Mouse (Mus musculus) hematopoietic multipotent progenitor cell, adult 10-12 weeks (in vitro differentiated cells): ENCODE results near the gene Hccs. TPM values are rescaled to one million over a fixed set of nuclear protein-coding genes. Genes with fewer than 3 reads are reported as not detected.

Experiments used
- polyA plus RNA-seq: library from polyadenylated mRNA; stranded (reverse); fragments of >175 nt; gene quantifications from 2 replicates; pipeline ENCODE4 v1.2.3, GENCODE M21; 2012; ENCODE audit warnings: low replicate concordance

The Hccs gene
- 4.8 and 5.3 TPM in 2 replicates for polyA plus RNA-seq

GRCm38 (mm10) chrX:169319945-169320667 is at the start of gene Hccs:
Hccs (minus strand) TSS chrX:169320372.

Other genes with a start within 250 kb of the Hccs start
- gene Amelx, start 133.2 kb downstream of the Hccs start, polyA plus RNA-seq, result 0.17 and 0.29 TPM in 2 replicates